Comparison of ENCODE assay signal across 20 mouse cellular contexts in genomic region chr5:64485043-64485442, GRCm38 (mm10).
"Had no signal": no experiment of that assay in that cellular context is flagged by ENCODE, and none has a peak within 500 bp of the region (broad histone marks: within the 10 kb centered on the region; RNA-seq: fewer than 3 reads in every experiment).

No protein-coding gene starts in this region.

- H3K4me1 ChIP-seq: limb, embryonic 12.5 days had no signal

- H3K4me3 ChIP-seq: limb, embryonic 12.5 days; limb, embryonic 15.5 days; midbrain, embryonic 12.5 days; midbrain, embryonic 15.5 days; neural tube, embryonic 12.5 days; neural tube, embryonic 15.5 days had no signal

- H3K9me3 ChIP-seq: limb, embryonic 12.5 days; limb, embryonic 15.5 days; midbrain, embryonic 15.5 days; neural tube, embryonic 12.5 days; neural tube, embryonic 15.5 days had no signal

- H3K27ac ChIP-seq: limb, embryonic 12.5 days; limb, embryonic 15.5 days; liver, embryonic 14.5 days; macrophage; midbrain, embryonic 12.5 days; midbrain, embryonic 15.5 days; neural tube, embryonic 12.5 days; neural tube, embryonic 15.5 days had no signal

- DNase-seq: kidney, postnatal 14 days; kidney, postnatal 4 days; left cerebral cortex, postnatal 4 days; liver, postnatal 0 days; lung, embryonic 14.5 days; right cerebral cortex, adult 18-20 months; right cerebral cortex, postnatal 14 days; right cerebral cortex, postnatal 4 days; thymus, adult 18-20 months; thymus, postnatal 36 days had no signal

- H3K9ac ChIP-seq: limb, embryonic 12.5 days; limb, embryonic 15.5 days; liver, embryonic 14.5 days; liver, postnatal 0 days; lung, embryonic 14.5 days; midbrain, embryonic 12.5 days; midbrain, embryonic 15.5 days; neural tube, embryonic 12.5 days; neural tube, embryonic 15.5 days had no signal

- H3K36me3 ChIP-seq: limb, embryonic 12.5 days; limb, embryonic 15.5 days; midbrain, embryonic 12.5 days; midbrain, embryonic 15.5 days; neural tube, embryonic 12.5 days; neural tube, embryonic 15.5 days had no signal

- ATAC-seq: liver, postnatal 0 days; lung, postnatal 0 days; midbrain, embryonic 15.5 days had no signal

- H3K27me3 ChIP-seq: limb, embryonic 12.5 days; limb, embryonic 15.5 days; midbrain, embryonic 12.5 days; midbrain, embryonic 15.5 days; neural tube, embryonic 12.5 days; neural tube, embryonic 15.5 days had no signal

- H3K4me2 ChIP-seq: limb, embryonic 12.5 days; limb, embryonic 15.5 days; liver, embryonic 11.5 days; lung, embryonic 14.5 days; midbrain, embryonic 12.5 days; midbrain, embryonic 15.5 days; neural tube, embryonic 12.5 days; neural tube, embryonic 15.5 days had no signal
